Mouse (Mus musculus) brown adipose tissue, adult 24 weeks (tissue): ENCODE measurements around the gene Zfp748. TPM values are rescaled to one million over a fixed set of nuclear protein-coding genes. Genes with fewer than 3 reads are reported as not detected.

Source experiments
- H3K27ac ChIP-seq: fragments of 200-500 bp; replicated peaks from 2 replicates; pipeline ENCODE4 v1.5.1; 2012; ENCODE audit warnings: low read depth, mild to moderate bottlenecking, low read length
- H3K4me1 ChIP-seq: fragments of 200-500 bp; 2 replicates; pipeline ENCODE4 v1.6.1; 2012; ENCODE audit warnings: low read length, mixed read lengths; ENCODE audit not compliant: control insufficient read depth, insufficient read depth, insufficient read length
- H3K4me3 ChIP-seq: fragments of 200-500 bp; 2 replicates; pipeline ENCODE4 v1.5.1; 2012; ENCODE audit warnings: low read depth, mild to moderate bottlenecking, low read length, moderate library complexity; ENCODE audit not compliant: insufficient read depth
- polyA plus RNA-seq: library from polyadenylated mRNA; stranded (reverse); fragments of >200 nt; gene quantifications from 2 replicates; pipeline ENCODE4 v1.2.4, GENCODE M21; 2012; ENCODE audit not compliant: missing spikeins, insufficient read depth, insufficient read length

Zfp748 gene
- 2.1 and 5.4 TPM in 2 replicates for polyA plus RNA-seq

DNA sequence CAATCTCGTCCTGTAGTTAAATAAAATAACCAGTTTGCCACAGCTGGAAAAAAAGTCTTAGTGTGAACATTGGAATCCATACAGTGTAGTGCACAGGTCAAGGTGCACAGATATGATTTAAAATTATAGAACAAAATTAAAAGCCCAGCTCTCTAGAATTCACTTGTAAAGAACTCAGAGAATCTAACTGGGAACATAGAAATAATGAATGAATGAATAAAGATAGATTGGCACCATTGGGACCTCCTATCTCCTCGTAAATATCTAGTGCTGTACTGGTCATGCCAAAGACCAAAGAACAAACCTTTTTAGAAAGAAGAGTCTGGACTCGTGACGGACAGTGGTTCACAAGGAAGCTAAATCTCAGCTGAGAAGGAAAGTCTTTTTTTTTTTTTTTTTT lies at the start of gene Zfp748:
TSS of gene Zfp748 (minus strand) at position 101 of the 400 bp plus-strand sequence.
- H3K4me1 ChIP-seq, result no peaks in the 10 kb centered on the region
- H3K27ac ChIP-seq, result peak within 1 kb of the TSS; percentile 88
- peak within 1 kb of the TSS; percentile 97 for H3K4me3 ChIP-seq

DNA sequence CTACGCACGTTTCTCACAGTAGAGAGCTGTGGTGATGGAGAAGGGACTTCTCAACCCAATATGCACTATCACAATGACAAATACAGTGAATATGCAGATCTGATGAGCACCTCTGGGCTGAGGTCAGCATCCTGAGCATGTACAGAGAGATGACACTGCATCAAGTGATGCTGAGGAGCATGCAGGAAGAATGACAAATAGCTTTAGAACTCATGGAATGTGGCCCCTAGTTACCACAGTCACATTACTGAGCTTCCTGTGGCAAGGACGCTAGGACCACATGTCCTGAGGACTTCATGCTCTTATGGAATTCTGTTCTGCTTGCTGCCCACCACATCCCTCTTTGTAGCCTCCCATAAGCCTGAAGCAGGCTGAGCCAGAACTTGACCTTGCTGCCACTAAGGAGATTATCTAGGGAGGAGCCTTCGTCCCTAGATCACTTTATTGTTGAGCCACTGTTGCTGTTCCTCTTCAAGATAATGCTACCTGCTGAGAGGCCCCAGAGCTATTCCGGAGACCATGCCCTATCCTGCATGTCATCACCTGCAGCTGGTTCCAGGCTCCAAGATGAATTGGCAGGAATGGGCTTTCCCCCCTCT lies 19.1 kb upstream of the Zfp748 start:
- no peaks in the 10 kb centered on the region for H3K4me1 ChIP-seq
- no peak overlapping the region for H3K4me3 ChIP-seq
- H3K27ac ChIP-seq, result no peak overlapping the region

DNA sequence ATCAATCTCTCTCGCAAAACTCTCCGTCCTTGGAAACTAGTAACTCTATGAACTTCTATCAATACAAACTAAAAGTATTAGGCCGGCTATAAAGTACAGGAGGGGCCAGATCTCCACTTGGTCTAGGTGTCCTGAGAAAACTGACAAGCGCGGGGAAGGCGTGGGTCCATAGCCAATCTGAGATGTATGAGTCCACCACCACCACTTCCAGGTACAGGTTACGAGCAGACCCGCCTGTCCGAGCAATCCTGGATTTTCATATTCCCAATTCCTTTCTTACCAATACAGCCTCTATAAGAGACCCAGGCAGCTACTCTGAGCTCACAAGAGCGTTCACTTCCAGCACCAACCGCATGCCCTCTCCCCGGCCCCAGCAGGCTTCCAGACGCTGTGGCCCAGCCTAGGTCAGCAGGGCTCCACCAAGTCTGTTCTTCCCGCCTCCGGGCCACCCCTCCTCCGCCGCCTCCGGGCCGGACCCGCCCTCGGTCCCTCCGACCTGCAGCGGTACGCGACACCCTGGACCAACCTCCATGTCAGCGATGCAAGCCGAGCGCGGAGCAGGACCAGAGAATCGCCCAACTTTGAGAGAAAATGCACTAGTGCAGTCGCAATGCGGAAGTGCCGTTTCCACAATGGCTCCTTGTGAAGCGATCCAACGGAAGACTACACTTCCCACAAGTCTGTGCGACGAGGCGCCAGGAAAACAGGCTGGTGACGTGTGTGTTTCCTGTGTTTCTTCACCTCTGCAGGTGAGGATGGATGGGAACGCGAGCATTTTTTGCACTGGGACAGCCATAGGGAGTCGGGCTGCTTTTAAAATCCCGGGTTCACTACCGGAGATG lies 904 bp downstream of the Zfp748 start:
- Histone ChIP-seq H3K4me1 (no peaks in the 10 kb centered on the region), H3K4me3 (peak overlapping the region; percentile 97), H3K27ac (peak overlapping the region; percentile 88)

DNA sequence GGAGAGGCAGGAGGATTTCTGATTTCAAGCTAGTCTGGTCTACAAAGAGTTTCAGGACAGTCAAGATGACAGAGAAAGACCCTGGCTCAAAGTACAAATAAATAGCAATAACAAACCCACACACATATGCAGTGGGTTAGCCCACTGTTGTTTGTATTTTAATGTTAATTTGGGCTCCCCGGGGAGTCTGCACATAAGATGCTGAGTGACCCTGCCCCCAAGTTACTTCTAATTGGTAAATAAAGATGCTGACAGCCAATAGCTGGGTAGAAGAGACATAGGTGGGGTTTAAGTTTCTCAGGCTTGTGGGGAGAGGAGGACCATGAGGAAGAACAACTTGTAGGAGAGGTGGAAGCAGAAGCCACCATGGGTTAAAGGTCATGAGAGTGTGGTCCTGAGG lies 7.7 kb downstream of the Zfp748 start:
- Histone ChIP-seq H3K27ac (no peak overlapping the region), H3K4me3 (no peak overlapping the region), H3K4me1 (no peaks in the 10 kb centered on the region)

DNA sequence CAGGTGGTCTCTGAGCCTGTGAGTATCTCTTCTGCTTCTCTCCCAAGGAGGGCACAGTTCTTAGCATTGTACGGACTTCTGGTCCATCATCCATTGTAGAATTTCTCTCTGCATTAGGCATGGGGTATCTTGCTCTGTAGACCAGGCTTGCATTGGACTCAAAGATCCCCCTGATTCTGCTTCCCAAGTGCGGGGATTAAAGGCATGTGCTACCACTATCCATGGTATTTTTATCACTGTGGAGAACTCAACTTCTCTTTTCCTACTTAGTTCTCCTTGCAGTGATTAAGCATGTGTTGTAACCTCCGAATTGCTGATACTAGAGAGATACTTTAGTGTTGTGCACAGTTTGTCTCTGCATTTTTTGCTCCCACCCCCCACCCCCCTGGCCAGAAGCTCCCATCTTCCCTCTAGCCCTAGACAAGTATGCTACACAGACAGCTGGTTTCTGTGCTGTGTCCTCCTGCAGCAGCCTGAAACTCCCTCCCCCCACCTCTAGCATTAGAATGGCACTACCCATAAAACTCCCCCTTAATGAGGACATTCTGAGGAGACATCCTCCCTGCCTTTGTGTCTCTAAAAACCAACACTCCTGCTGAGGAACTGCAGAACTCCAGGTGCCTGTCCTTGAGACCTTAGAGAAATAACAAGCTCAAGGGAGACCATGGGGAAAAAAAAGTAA lies 26.4 kb downstream of the Zfp748 start:
- Histone ChIP-seq H3K4me3 (no peak overlapping the region), H3K27ac (no peak overlapping the region), H3K4me1 (no peaks in the 10 kb centered on the region)

DNA sequence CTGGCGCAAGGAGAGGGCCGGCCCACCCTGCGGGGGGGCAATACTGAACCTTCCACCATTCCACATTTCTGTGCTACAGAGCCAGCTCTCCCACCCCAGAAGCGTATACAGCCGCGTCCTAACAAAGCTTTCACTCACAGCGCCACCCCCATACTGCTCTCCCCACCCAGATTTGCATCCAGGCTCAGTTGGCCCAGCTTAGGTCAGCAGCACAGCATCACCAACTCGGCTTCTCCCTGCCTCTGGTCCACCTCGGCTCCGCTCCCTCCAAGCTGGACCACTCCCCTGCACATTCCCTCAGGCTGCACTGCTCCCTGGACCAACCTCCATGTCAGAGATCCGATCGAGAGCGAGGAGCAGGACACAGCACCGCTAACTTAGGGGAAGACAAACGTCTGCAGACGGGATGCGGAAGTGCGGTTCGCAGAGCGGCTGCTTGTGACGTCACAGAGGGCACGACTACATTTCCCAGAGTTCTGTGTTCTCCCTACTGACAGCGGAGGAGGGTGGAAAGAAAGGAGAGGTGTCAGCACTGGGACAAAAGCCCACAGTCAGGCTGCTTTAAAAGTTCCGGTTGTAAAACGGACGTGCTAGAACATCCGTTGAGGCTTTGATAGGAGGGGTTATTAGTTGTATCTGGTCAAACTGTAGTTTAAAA lies 27.7 kb downstream of the Zfp748 start, which contains the start of the genes Gm26965 and Zfp87:
TSS of gene Gm26965 (minus strand) at position 399 of the 658 bp plus-strand sequence.
TSS of gene Zfp87 (minus strand) at position 425 of the 658 bp plus-strand sequence.
- H3K27ac ChIP-seq, result no peak within 1 kb of the TSS

DNA sequence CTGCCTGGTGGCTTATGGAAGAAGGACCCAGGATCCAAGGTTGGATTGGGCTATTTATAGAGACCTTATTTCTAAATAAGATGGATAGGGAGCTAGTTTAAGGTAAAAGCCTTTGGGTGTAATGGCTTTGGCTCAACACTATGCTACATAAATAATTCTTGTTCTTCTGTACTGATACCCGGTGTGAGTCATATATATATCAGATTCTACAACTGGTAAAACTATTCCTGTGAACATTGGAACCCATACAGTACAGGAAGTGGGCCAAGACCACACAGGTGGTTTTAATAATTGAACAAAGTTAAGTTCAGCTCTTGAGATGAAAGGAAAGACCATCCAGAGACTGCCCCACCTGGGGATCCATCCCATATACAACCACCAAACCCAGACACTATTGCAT lies 52.7 kb downstream of the Zfp748 start:
- H3K27ac ChIP-seq, result no peak overlapping the region
- peaks cover 5% of the 10 kb centered on the region for H3K4me1 ChIP-seq
- H3K4me3 ChIP-seq, result no peak overlapping the region

More for the DNA sequence above, 27.7 kb downstream of the Zfp748 start, which contains the start of the genes Gm26965 and Zfp87:
- H3K4me1 ChIP-seq, result no peaks in the 10 kb centered on the region
- H3K4me3 ChIP-seq, result peak within 1 kb of the TSS; percentile 74

DNA sequence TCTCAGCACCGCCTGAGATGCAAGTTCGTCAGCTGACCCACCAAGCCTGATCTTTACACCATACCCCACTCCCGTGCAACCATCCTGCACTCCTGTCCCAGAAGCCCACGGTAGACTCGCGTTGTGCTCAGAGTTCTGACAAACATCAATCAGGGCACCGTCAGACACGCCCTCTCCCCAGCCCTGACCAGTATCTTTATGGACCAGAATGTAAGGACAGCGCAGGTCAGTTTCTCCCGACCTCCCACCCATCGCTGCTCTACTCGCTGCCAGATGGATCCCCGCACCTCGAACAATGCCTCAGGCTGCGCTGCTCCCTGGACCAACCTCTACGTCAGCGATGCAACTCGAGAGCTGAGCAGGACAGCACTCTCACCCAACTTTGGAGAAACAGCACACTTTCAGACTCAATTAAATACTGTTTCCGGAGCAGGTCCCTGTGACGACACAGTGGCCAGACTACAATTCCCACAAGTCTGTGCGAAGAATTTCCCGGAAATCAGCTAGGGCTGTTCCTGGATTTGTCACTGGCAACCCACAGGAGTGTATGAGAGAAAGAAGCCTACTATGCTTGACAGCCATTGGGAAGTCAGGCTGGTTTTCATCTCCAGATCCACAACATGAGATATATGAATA lies 53.4 kb downstream of the Zfp748 start, which contains the start of gene Zfp58:
TSS of gene Zfp58 (minus strand) at position 472 of the 636 bp plus-strand sequence.
- H3K4me3 ChIP-seq, result peak within 1 kb of the TSS; percentile 99
- peaks cover 5% of the 10 kb centered on the region for H3K4me1 ChIP-seq
- H3K27ac ChIP-seq, result no peak within 1 kb of the TSS; the same call in 1 of the 2 replicates

DNA sequence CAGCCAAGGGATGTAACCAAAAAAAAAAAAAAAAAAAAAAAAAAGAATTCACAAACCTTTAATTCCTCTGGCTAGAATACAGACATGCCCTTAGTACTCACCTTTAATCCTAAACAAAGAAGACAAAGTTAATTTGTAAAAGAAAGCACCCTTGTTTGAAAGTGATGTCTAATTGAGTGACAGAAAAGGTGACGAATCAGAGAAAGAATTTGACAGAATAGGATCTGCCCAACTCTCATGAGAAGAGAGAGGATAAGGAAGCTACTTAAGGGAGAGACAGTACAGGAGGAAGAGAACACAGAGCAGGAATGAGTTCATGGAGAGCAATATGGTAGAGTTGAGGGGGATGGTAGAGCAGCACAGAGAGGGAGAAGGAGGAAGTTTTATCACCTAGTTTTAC lies 58.0 kb downstream of the Zfp748 start:
- Histone ChIP-seq H3K4me1 (peaks cover 5% of the 10 kb centered on the region), H3K27ac (no peak overlapping the region), H3K4me3 (no peak overlapping the region)

Other genes with a start within 250 kb of the Zfp748 start
- not detected in 2 replicates for gene Zfp457, start 247.3 kb downstream of the Zfp748 start, polyA plus RNA-seq
- 1.8 and 4.7 TPM in 2 replicates for gene Zfp595, start 221.3 kb downstream of the Zfp748 start, polyA plus RNA-seq
- gene Gm28044, start 193.3 kb downstream of the Zfp748 start, polyA plus RNA-seq, result not detected in 2 replicates
- gene Zfp953, start 193.2 kb downstream of the Zfp748 start, polyA plus RNA-seq, result 1.1 and 1.3 TPM in 2 replicates
- gene Gm28041, start 178.1 kb downstream of the Zfp748 start, polyA plus RNA-seq, result 3.7 TPM in 1 of 2 replicates, not detected in the other
- 0.59 and 1.9 TPM in 2 replicates for gene Zfp456, start 178.0 kb downstream of the Zfp748 start, polyA plus RNA-seq
- 0.67 and 2.1 TPM in 2 replicates for gene Zfp429, start 154.0 kb downstream of the Zfp748 start, polyA plus RNA-seq
- gene Zfp459, start 132.4 kb downstream of the Zfp748 start, polyA plus RNA-seq, result 0.52 TPM in 1 of 2 replicates, not detected in the other
- gene Zfp874a, start 102.2 kb downstream of the Zfp748 start, polyA plus RNA-seq, result 9.5 and 15.8 TPM in 2 replicates
- gene Zfp874b, start 69.6 kb downstream of the Zfp748 start, polyA plus RNA-seq, result 6.2 and 10.3 TPM in 2 replicates
- gene Zfp58, start 53.3 kb downstream of the Zfp748 start, polyA plus RNA-seq, result 3.1 and 4.8 TPM in 2 replicates
- not detected in 2 replicates for gene Gm26965, start 27.7 kb downstream of the Zfp748 start, polyA plus RNA-seq
- gene Zfp87, start 27.7 kb downstream of the Zfp748 start, polyA plus RNA-seq, result 50.5 and 55.8 TPM in 2 replicates
- gene Zfp729b, start 55.9 kb upstream of the Zfp748 start, polyA plus RNA-seq, result 4.0 and 5.3 TPM in 2 replicates
- 1.7 TPM in 1 of 2 replicates, not detected in the other for gene Gm49345, start 83.9 kb upstream of the Zfp748 start, polyA plus RNA-seq
- 2.0 and 3.9 TPM in 2 replicates for gene Zfp729a, start 84.0 kb upstream of the Zfp748 start, polyA plus RNA-seq
- 6.9 and 7.0 TPM in 2 replicates for gene Zfp738, start 133.2 kb upstream of the Zfp748 start, polyA plus RNA-seq
- gene Zfp65, start 175.3 kb upstream of the Zfp748 start, polyA plus RNA-seq, result 3.0 and 6.1 TPM in 2 replicates
- gene Zfp85, start 201.4 kb upstream of the Zfp748 start, polyA plus RNA-seq, result 1.8 and 2.0 TPM in 2 replicates
- gene Zfp493, start 225.9 kb upstream of the Zfp748 start, polyA plus RNA-seq, result 0.88 and 1.4 TPM in 2 replicates